Mouse (Mus musculus) kidney, embryonic 16.5 days (tissue): ENCODE measurements around the gene Bfar. TPM values are rescaled to one million over a fixed set of nuclear protein-coding genes. Genes with fewer than 3 reads are reported as not detected.
"Not testable (repeated sequence)": the region's sequence is repeated elsewhere in the genome, so short reads cannot be mapped to it uniquely, and the experiment has no call there.

ENCODE experiments used
- ATAC-seq: fragments of 200-750 bp; cut with Nextera tagmentation; 2 replicates; pipeline ENCODE4 v1.8.0; 2017; ENCODE audit warnings: moderate TSS enrichment; ENCODE audit not compliant: low FRiP score, low TSS enrichment
- H3K27ac ChIP-seq: fragments of 300-500 bp; sonication (generic); 2 replicates; pipeline ENCODE4 v1.5.1; 2014; ENCODE audit warnings: low read length
- H3K27me3 ChIP-seq: fragments of 300-500 bp; sonication (generic); 2 replicates; pipeline ENCODE4 v1.6.1; 2014; ENCODE audit warnings: low read length, control low read depth, mixed read lengths; ENCODE audit not compliant: insufficient read depth
- H3K36me3 ChIP-seq: fragments of 300-500 bp; sonication (generic); 2 replicates; pipeline ENCODE4 v1.6.1; 2014; ENCODE audit warnings: low read length, control low read depth, mixed read lengths; ENCODE audit not compliant: insufficient read depth
- H3K4me1 ChIP-seq: fragments of 300-500 bp; sonication (generic); 2 replicates; pipeline ENCODE4 v1.6.1; 2014; ENCODE audit warnings: low read length, control low read depth, mixed read lengths; ENCODE audit not compliant: insufficient read depth
- H3K4me2 ChIP-seq: fragments of 300-500 bp; sonication (generic); replicated peaks from 2 replicates; pipeline ENCODE4 v1.6.1; 2014; ENCODE audit warnings: low read depth, low read length
- H3K4me3 ChIP-seq: fragments of 300-500 bp; sonication (generic); 2 replicates; pipeline ENCODE4 v1.5.1; 2014; ENCODE audit warnings: mild to moderate bottlenecking, low read length
- H3K9ac ChIP-seq: fragments of 300-500 bp; sonication (generic); replicated peaks from 2 replicates; pipeline ENCODE4 v1.6.1; 2014; ENCODE audit warnings: low read length
- H3K9me3 ChIP-seq: fragments of 300-500 bp; sonication (generic); 2 replicates; pipeline ENCODE4 v1.6.1; 2016; ENCODE audit warnings: low read length, control low read depth
- WGBS: fragments of 180-500 bp; shearing (Covaris S2); extraction: QIAGEN DNeasy Blood & Tissue Kit; methylation state at CpG from one replicate; pipeline ENCODE4 v1.1.7; 2014; 5-methylcytosine and 5-hydroxymethylcytosine counted together
- polyA plus RNA-seq: library from polyadenylated mRNA; unstranded; fragments of >200 nt; fragmentation: Nextera tagmentation; extraction: Ambion mirVana; gene quantifications from 2 replicates; pipeline ENCODE4 v1.2.1, GENCODE M21; 2015

The Bfar gene
- polyA plus RNA-seq, 1 experiment from 2014 or later: 58.0 TPM

- H3K9me3 ChIP-seq, H3K4me2 ChIP-seq, H3K27me3 ChIP-seq, H3K4me3 ChIP-seq, H3K9ac ChIP-seq, H3K4me1 ChIP-seq, ATAC-seq, H3K36me3 ChIP-seq, H3K27ac ChIP-seq: not testable (repeated sequence)
- 77% methylated on average over 4 of the region's 4 CpGs for WGBS
Observed at GRCm38 (mm10) chr16:13739044-13739443, 67.4 kb downstream of the Bfar start.

- Histone ChIP-seq H3K4me3 (no peak overlapping the region), H3K4me1 (no peaks in the 10 kb centered on the region), H3K4me2 (no peak overlapping the region), H3K27me3 (no peaks in the 10 kb centered on the region), H3K9ac (no peak overlapping the region), H3K36me3 (no peaks in the 10 kb centered on the region), H3K27ac (no peak overlapping the region), H3K9me3 (no peaks in the 10 kb centered on the region)
- ATAC-seq: no peak
- WGBS: 61% methylated on average over 2 of the region's 2 CpGs
Observed at GRCm38 (mm10) chr16:13740844-13741243, 69.2 kb downstream of the Bfar start.

- H3K27me3 ChIP-seq: no peaks in the 10 kb centered on the region
- H3K27ac ChIP-seq: no peak overlapping the region
- no peak for ATAC-seq
- no peak overlapping the region for H3K9ac ChIP-seq
- no peaks in the 10 kb centered on the region for H3K4me1 ChIP-seq
- 92% methylated on average over 8 of the region's 8 CpGs for WGBS
- no peak overlapping the region for H3K4me2 ChIP-seq
- no peaks in the 10 kb centered on the region for H3K36me3 ChIP-seq
- no peaks in the 10 kb centered on the region for H3K9me3 ChIP-seq
- H3K4me3 ChIP-seq: no peak overlapping the region
Observed at GRCm38 (mm10) chr16:13747708-13748107, 76.0 kb downstream of the Bfar start.

GRCm38 (mm10) chr16:13748124-13748523 is 76.5 kb downstream of the Bfar start:
- 71% methylated on average over 3 of the region's 3 CpGs for WGBS
- H3K4me1 ChIP-seq: no peaks in the 10 kb centered on the region
- no peak overlapping the region for H3K4me2 ChIP-seq
- H3K9me3 ChIP-seq: no peaks in the 10 kb centered on the region
- H3K36me3 ChIP-seq: no peaks in the 10 kb centered on the region
- no peak overlapping the region for H3K4me3 ChIP-seq
- no peaks in the 10 kb centered on the region for H3K27me3 ChIP-seq
- no peak for ATAC-seq
- H3K9ac ChIP-seq: no peak overlapping the region
- no peak overlapping the region for H3K27ac ChIP-seq

- not testable (repeated sequence) for H3K9ac ChIP-seq, H3K4me3 ChIP-seq, H3K4me2 ChIP-seq, H3K27me3 ChIP-seq, ATAC-seq, H3K27ac ChIP-seq, H3K36me3 ChIP-seq, H3K9me3 ChIP-seq, H3K4me1 ChIP-seq
- 27% methylated on average over 10 of the region's 10 CpGs for WGBS
Observed at GRCm38 (mm10) chr16:13748813-13749212, 77.2 kb downstream of the Bfar start.

GRCm38 (mm10) chr16:13749306-13749705 is 77.6 kb downstream of the Bfar start:
- no peak overlapping the region for H3K4me3 ChIP-seq
- H3K4me2 ChIP-seq: no peak overlapping the region
- no peaks in the 10 kb centered on the region for H3K4me1 ChIP-seq
- H3K27ac ChIP-seq: no peak overlapping the region
- H3K9ac ChIP-seq: no peak overlapping the region
- no peak for ATAC-seq
- no peaks in the 10 kb centered on the region for H3K27me3 ChIP-seq
- H3K36me3 ChIP-seq: no peaks in the 10 kb centered on the region
- 67% methylated on average over 5 of the region's 5 CpGs for WGBS
- H3K9me3 ChIP-seq: no peaks in the 10 kb centered on the region

- WGBS: 57% methylated on average over 3 of the region's 3 CpGs
- Histone ChIP-seq H3K4me2 (no peak overlapping the region), H3K4me1 (0 out of 2 replicates have a peak, but pooled peaks cover under 1% of the 10 kb centered on the region), H3K36me3 (no peaks in the 10 kb centered on the region), H3K27ac (no peak overlapping the region), H3K9ac (no peak overlapping the region), H3K27me3 (no peaks in the 10 kb centered on the region), H3K4me3 (no peak overlapping the region), H3K9me3 (no peaks in the 10 kb centered on the region)
- no peak for ATAC-seq
Observed at GRCm38 (mm10) chr16:13749981-13750380, 78.3 kb downstream of the Bfar start.

GRCm38 (mm10) chr16:13750626-13751025 is 79.0 kb downstream of the Bfar start:
- Histone ChIP-seq H3K4me3 (no peak overlapping the region), H3K27me3 (no peaks in the 10 kb centered on the region), H3K9me3 (no peaks in the 10 kb centered on the region), H3K4me1 (0 out of 2 replicates have a peak, but pooled peaks cover 2% of the 10 kb centered on the region), H3K9ac (no peak overlapping the region), H3K36me3 (no peaks in the 10 kb centered on the region), H3K27ac (no peak overlapping the region), H3K4me2 (no peak overlapping the region)
- WGBS: 96% methylated on average over 9 of the region's 13 CpGs
- no peak for ATAC-seq

Other genes starting within 250 kb of the Bfar start
- gene Parn, start 3.7 kb upstream of the Bfar start, polyA plus RNA-seq: 48.3 and 49.1 TPM in 2 replicates
- 4.9 and 5.9 TPM in 2 replicates for gene 3110001I22Rik, start 71 bp downstream of the Bfar start, polyA plus RNA-seq
- 0.35 TPM in 1 of 2 replicates, not detected in the other for gene Pla2g10, start 59.1 kb downstream of the Bfar start, polyA plus RNA-seq
- gene Rrn3, start 108.8 kb downstream of the Bfar start, polyA plus RNA-seq: 63.8 and 69.8 TPM in 2 replicates
- 157 and 159 TPM in 2 replicates for gene Ntan1, start 147.0 kb downstream of the Bfar start, polyA plus RNA-seq
- gene Pdxdc1, start 231.3 kb downstream of the Bfar start, polyA plus RNA-seq: 87.7 and 88.5 TPM in 2 replicates
- 9.5 and 12.4 TPM in 2 replicates for gene Mpv17l, start 231.3 kb downstream of the Bfar start, polyA plus RNA-seq